8 mouse cellular contexts compared by ENCODE assay signal in genomic region chr5:148965691-148966333, GRCm38 (mm10). TPM values are rescaled to one million over a fixed set of nuclear protein-coding genes. Genes with fewer than 3 reads are reported as not detected.
DNase-seq lines count a peak whose midpoint lies in the region; ATAC-seq lines count a peak whose summit lies in the region.

No protein-coding gene starts in this region.

- no peak for ATAC-seq in forebrain, embryonic 11.5 days (replicated peaks; ENCODE audit: low FRiP score)
- ATAC-seq in hindbrain, embryonic 12.5 days (ENCODE audit: low FRiP score), result no peak

- H3K4me1 ChIP-seq in forebrain, embryonic 10.5 days, result peaks cover 25% of the 10 kb centered on the region
- H3K4me1 ChIP-seq in forebrain, embryonic 11.5 days (replicated peaks; ENCODE audit: control insufficient read depth, insufficient read depth, low read length), result no peaks in the 10 kb centered on the region
- H3K4me1 ChIP-seq in hindbrain, embryonic 12.5 days, result peaks cover 21% of the 10 kb centered on the region

- H3K4me3 ChIP-seq in forebrain, embryonic 10.5 days, result no peak overlapping the region
- H3K4me3 ChIP-seq in forebrain, embryonic 11.5 days (ENCODE audit: low read depth, low read length), result no peak overlapping the region
- no peak overlapping the region for H3K4me3 ChIP-seq in hindbrain, embryonic 12.5 days

- H3K9ac ChIP-seq in forebrain, embryonic 11.5 days (ENCODE audit: low read length), result no peak overlapping the region
- H3K9ac ChIP-seq in hindbrain, embryonic 12.5 days, result no peak overlapping the region; the same call in 1 of the 2 replicates

- no peak overlapping the region for H3K4me2 ChIP-seq in forebrain, embryonic 11.5 days (ENCODE audit: low read depth, low read length, severe bottlenecking)
- 0 out of 2 replicates have a peak overlapping the region, but pooled peaks have one; percentile 3 for H3K4me2 ChIP-seq in hindbrain, embryonic 12.5 days (replicated peaks)

- no peaks in the 10 kb centered on the region for H3K9me3 ChIP-seq in forebrain, embryonic 10.5 days
- no peaks in the 10 kb centered on the region for H3K9me3 ChIP-seq in forebrain, embryonic 11.5 days (ENCODE audit: control insufficient read depth, low read length)
- H3K9me3 ChIP-seq in hindbrain, embryonic 12.5 days (replicated peaks), result 0 out of 2 replicates have a peak, but pooled peaks cover 3% of the 10 kb centered on the region

- no peaks in the 10 kb centered on the region for H3K36me3 ChIP-seq in forebrain, embryonic 10.5 days (replicated peaks)
- no peaks in the 10 kb centered on the region for H3K36me3 ChIP-seq in forebrain, embryonic 11.5 days (ENCODE audit: control insufficient read depth, insufficient read depth, low read length)
- H3K36me3 ChIP-seq in hindbrain, embryonic 12.5 days, result no peaks in the 10 kb centered on the region

- H3K27me3 ChIP-seq in forebrain, embryonic 10.5 days (ENCODE audit: poor library complexity, severe bottlenecking), result no peaks in the 10 kb centered on the region
- H3K27me3 ChIP-seq in forebrain, embryonic 11.5 days (ENCODE audit: control insufficient read depth, insufficient read depth, low read length), result no peaks in the 10 kb centered on the region
- H3K27me3 ChIP-seq in hindbrain, embryonic 12.5 days, result no peaks in the 10 kb centered on the region

- no peak for DNase-seq in forebrain, embryonic 10.5 days (ENCODE audit: extremely low spot score, low spot score)
- no peak for DNase-seq in forebrain, embryonic 11.5 days (ENCODE audit: low spot score)
- DNase-seq in brain, embryonic 18.5 days (ENCODE audit: low read depth, low spot score), result peak; percentile 46
- DNase-seq in frontal cortex, postnatal 10 days (ENCODE audit: low spot score in 2 of 2), result peak; percentile 66 to 79
- peak; percentile 71 to 77 for DNase-seq in left cerebral cortex, adult 18-20 months (ENCODE audit: low spot score in 2 of 2)
- peak; percentile 83 for DNase-seq in lung, postnatal 10 days
- peak; percentile 75 to 84 for DNase-seq in right cerebral cortex, postnatal 36 days (ENCODE audit: low spot score in 2 of 2)

- 52% methylated on average over 13 of the region's 13 CpGs for WGBS in forebrain, embryonic 10.5 days
- 58% methylated on average over 13 of the region's 13 CpGs for WGBS in forebrain, embryonic 11.5 days
- WGBS in hindbrain, embryonic 12.5 days, result 37% methylated on average over 13 of the region's 13 CpGs

- H3K27ac ChIP-seq in forebrain, embryonic 10.5 days, result peak overlapping the region; percentile 54
- H3K27ac ChIP-seq in forebrain, embryonic 11.5 days (ENCODE audit: low read depth, low read length), result no peak overlapping the region
- peak overlapping the region; percentile 52 for H3K27ac ChIP-seq in hindbrain, embryonic 12.5 days

RNA-seq across cellular contexts. Expression of gene Gm42791, which starts 29.1 kb away (rescaled TPM):
- polyA plus RNA-seq in forebrain, embryonic 10.5 days (2016; fragmentation: Nextera tagmentation; extraction: Ambion mirVana), result 1.2 and 2.5 TPM in 2 replicates
- polyA plus RNA-seq in forebrain, embryonic 11.5 days (2014; fragmentation: Nextera tagmentation; extraction: Ambion mirVana), result 4.6 TPM in 1 of 2 replicates, not detected in the other
- polyA plus RNA-seq in hindbrain, embryonic 12.5 days (2016; fragmentation: Nextera tagmentation; extraction: Ambion mirVana), result 0.49 and 3.3 TPM in 2 replicates
- 10 to 100 TPM; 31.6 to 40.1 TPM for total RNA-seq in left cerebral cortex, adult 18-20 months (2021)

RNA-seq across cellular contexts. Expression of gene Katnal1, which starts 36.7 kb away (rescaled TPM):
- 19.8 and 22.9 TPM in 2 replicates for polyA plus RNA-seq in forebrain, embryonic 10.5 days (2016; fragmentation: Nextera tagmentation; extraction: Ambion mirVana)
- 34.0 and 37.0 TPM in 2 replicates for polyA plus RNA-seq in forebrain, embryonic 11.5 days (2014; fragmentation: Nextera tagmentation; extraction: Ambion mirVana)
- 30.8 and 34.4 TPM in 2 replicates for polyA plus RNA-seq in hindbrain, embryonic 12.5 days (2016; fragmentation: Nextera tagmentation; extraction: Ambion mirVana)
- total RNA-seq in left cerebral cortex, adult 18-20 months (2021), result 10 to 100 TPM; 75.2 to 78.2 TPM

Comparison
In these comparisons a context has a peak if more than half of its experiments do, and no peak if none do; other contexts are left out.
1. DNase-seq: peak in brain, embryonic 18.5 days (single experiment), frontal cortex, postnatal 10 days (2 of 2), left cerebral cortex, adult 18-20 months (2 of 2), lung, postnatal 10 days (single experiment) and right cerebral cortex, postnatal 36 days (2 of 2); none in forebrain, embryonic 10.5 days (single experiment) and forebrain, embryonic 11.5 days (single experiment).